Mouse (Mus musculus) right cerebral cortex, postnatal 10 days (tissue): ENCODE results near the gene Nop56.

Experiments used
- DNase-seq, 2 experiments: peaks; one replicate each; pipeline ENCODE4 v3.0.0; 2021; ENCODE audit warnings: low spot score in 2 of 2

Gene Nop56

DNA sequence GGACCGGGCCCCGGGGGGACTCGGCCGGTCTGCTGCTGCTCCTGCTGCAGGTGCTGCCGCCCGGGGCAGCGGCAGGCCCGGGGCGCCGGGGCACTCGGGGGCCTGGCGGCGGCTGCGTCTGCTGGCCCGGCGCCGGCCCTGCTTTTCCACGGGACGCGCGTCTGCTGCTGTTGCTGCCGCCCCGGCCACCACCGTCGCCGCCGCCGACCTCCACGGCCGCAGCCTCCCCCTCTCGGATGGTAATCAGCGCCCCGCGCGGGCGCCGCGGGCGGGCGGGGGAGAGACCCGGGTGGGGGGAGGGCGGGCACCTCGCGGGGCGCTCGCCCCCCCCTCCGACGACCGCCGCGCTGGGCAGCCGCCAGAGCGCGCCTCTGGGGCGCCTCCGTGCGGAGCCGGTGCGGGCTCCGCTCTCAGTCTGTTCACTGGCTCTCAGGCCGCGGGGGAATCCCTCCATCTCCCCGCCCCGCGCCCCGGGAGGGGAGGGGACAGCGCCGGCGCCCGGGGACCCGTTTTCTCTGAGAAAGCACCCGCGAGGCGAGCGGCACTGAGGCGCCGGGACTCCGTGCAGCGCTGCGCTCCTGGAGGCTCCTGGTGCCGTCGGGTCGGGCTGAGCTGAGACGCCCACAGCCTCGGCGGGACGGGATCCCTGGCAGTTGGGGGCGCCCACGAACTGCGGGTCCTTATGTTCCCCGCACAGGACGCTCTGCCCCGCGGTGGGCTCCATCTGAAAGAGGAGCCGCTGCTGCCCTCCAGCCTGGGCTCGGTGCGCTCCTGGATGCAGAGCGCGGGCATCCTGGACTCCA, 21.3 kb downstream of the Nop56 start:
- DNase-seq, result peak; percentile 71 to 72

DNA sequence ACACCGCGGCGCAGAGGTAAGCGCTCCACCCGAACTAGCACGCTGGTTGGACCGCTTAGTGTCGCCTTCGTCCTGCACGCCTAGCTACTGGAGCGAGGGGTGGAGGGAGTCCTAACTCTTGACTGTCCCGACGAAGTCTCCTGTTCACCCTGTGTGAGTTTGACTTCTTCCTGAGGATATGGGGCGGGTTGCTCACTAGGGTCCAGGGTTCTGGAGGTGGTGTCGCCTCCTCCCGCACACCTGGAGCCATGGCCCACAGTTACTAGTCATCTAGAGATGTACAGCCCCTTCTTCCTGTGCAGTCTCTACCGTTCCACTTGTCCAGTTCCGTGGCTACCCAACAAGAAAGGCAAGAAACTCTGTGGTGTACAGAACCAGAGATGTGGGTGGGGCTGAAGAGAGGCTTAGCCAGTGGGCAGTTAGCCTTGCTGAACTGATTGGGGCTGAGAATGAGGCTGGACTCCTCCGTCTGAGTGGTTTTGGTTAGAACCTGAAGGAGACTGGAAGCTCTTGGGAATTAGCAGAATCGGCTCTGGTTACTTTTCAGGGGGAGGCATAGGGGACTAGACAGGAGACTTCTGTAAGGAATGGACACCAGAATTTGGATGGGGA, 22.0 kb downstream of the Nop56 start:
- no peak for DNase-seq

DNA sequence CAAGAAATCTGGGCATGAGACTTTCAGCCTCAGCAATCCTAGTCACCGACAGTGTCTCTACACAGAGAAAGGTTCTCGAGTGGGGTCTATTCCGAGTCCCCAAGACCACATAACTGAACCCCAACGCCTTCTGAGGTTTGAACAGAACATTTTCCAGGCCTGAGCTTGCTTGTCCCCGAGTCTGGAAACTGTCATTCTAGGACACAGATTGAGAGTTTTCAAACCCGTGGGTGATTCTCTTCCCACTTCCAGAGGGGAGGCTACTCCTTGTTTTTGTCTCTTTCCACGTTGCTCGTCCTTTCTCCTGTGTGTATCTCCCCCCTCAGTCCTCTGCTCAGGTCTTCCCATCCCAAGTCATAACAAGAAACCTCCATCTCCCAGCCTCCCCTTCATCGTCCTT, 23.4 kb downstream of the Nop56 start:
- no peak for DNase-seq

DNA sequence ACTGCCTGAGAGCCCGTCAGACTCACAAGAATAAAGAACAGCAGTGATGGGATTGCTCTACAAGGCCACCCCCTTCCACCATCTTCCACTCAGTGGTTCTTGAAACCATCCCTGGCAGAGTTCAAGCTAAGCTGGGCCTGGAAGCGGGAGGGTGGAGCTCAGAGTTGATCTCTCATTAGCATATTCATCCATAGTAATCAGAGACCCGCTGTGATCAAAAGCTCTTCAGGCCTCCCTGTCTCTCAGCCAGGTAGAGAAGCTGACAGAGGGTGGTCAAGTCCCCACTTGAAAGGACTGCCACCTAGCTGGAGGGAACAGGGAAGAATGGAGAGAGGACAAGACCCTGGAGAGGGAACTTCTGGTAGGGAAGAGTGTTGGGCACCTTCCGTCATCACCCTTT, 28.8 kb downstream of the Nop56 start:
- DNase-seq, result no peak

DNA sequence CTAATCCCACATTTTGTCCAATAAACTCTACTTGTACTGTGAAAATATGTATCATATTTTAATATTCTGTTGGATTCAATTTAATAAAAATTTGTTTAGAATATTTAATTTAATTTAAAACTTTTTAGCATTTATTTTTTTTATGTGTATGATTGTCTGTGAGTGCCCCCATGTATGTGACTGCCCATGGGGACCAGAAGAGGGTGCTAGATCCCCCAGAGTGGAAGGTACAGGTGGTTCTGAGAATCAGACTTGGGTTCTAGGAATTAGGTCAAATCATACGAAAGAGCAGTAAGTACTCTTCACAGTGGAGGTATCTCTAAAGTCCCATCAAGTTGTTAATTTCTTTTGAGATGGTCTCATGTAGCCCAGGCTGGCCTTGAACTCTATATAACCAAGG, 52.8 kb downstream of the Nop56 start:
- DNase-seq, result no peak
